Comparison of ENCODE assay signal across 10 mouse cellular contexts in the genomic region with DNA sequence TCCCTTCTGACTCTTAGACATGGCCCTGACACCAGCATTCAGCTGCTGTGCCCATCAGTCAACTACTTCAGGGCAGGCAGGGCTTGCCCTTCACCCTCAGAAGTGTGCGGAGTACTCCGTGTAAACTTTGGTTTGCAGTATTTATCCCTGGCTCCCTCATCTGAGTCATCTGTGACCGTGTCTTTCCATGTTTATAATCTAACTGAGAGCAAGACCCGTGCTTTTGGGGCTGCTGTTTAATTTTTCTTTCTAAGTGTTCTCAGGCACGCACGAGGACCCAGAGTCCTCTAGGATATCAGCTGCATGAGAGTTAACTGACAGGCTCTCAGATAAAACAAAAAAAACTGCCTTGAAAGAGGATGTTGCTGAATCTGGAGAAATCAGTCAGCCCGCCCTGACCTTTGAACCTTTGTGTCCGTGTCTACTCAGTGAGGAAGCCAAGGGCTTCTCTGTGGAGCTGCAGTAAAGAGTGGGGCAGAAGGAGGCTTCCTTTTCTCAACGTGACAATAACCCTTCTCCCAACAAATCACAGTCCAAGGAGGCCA. TPM values are rescaled to one million over a fixed set of nuclear protein-coding genes. Genes with fewer than 3 reads are reported as not detected.
A peak's percentile ranks its signal among the peaks of the same experiment; 100 is the strongest.
DNase-seq lines count a peak whose midpoint lies in the region; ATAC-seq and TF ChIP-seq lines count a peak whose summit lies in the region.
"Had no signal": no experiment of that assay in that cellular context is flagged by ENCODE, and none has a peak within 500 bp of the region (broad histone marks: within the 10 kb centered on the region; RNA-seq: fewer than 3 reads in every experiment).

No protein-coding gene starts in this region.

- H3K9me3 ChIP-seq in forebrain, embryonic 11.5 days (ENCODE audit: control insufficient read depth, low read length): no peaks in the 10 kb centered on the region
- H3K9me3 ChIP-seq in forebrain, embryonic 12.5 days: no peaks in the 10 kb centered on the region
- no peaks in the 10 kb centered on the region for H3K9me3 ChIP-seq in intestine, embryonic 14.5 days (ENCODE audit: control insufficient read depth, low read length)
- H3K9me3 ChIP-seq in liver, postnatal 0 days (ENCODE audit: low read length): no peaks in the 10 kb centered on the region
- H3K9me3 ChIP-seq: forebrain, embryonic 13.5 days; neural tube, embryonic 13.5 days had no signal

- no peak overlapping the region for H3K27ac ChIP-seq in forebrain, embryonic 11.5 days (ENCODE audit: low read depth, low read length)
- H3K27ac ChIP-seq in forebrain, embryonic 12.5 days: no peak overlapping the region
- H3K27ac ChIP-seq in intestine, embryonic 14.5 days (ENCODE audit: low read depth): peak overlapping the region; percentile 71
- H3K27ac ChIP-seq in liver, postnatal 0 days (ENCODE audit: low read depth): no peak overlapping the region
- H3K27ac ChIP-seq: forebrain, embryonic 13.5 days; neural tube, embryonic 13.5 days had no signal

- peak; percentile 21; the same call in 1 of the 2 replicates for ATAC-seq in forebrain, embryonic 11.5 days (replicated peaks; ENCODE audit: low FRiP score)
- ATAC-seq in forebrain, embryonic 12.5 days (ENCODE audit: low FRiP score): no peak
- ATAC-seq in intestine, embryonic 14.5 days (replicated peaks; ENCODE audit: low FRiP score, low TSS enrichment, low read depth): peak; percentile 79
- 0 out of 2 replicates have a peak, but pooled peaks have one; percentile 5 for ATAC-seq in liver, postnatal 0 days
- ATAC-seq in megakaryocyte progenitor cell, adult 5-6 weeks (replicated peaks; ENCODE audit: poor library complexity): no peak
- no peak for ATAC-seq in frontal cortex, adult (ENCODE audit: low TSS enrichment)

- no peak overlapping the region for H3K4me3 ChIP-seq in forebrain, embryonic 11.5 days (ENCODE audit: low read depth, low read length)
- no peak overlapping the region for H3K4me3 ChIP-seq in forebrain, embryonic 12.5 days (replicated peaks)
- H3K4me3 ChIP-seq in intestine, embryonic 14.5 days (ENCODE audit: low read depth, low read length): no peak overlapping the region
- no peak overlapping the region for H3K4me3 ChIP-seq in liver, postnatal 0 days (ENCODE audit: low read depth, low read length)
- H3K4me3 ChIP-seq: forebrain, embryonic 13.5 days; neural tube, embryonic 13.5 days had no signal

- H3K9ac ChIP-seq in forebrain, embryonic 11.5 days (ENCODE audit: low read length): no peak overlapping the region
- H3K9ac ChIP-seq in forebrain, embryonic 12.5 days: no peak overlapping the region
- H3K9ac ChIP-seq in intestine, embryonic 14.5 days (ENCODE audit: low read length): no peak overlapping the region
- H3K9ac ChIP-seq in liver, postnatal 0 days (replicated peaks): no peak overlapping the region
- H3K9ac ChIP-seq: forebrain, embryonic 13.5 days; neural tube, embryonic 13.5 days had no signal

- peaks cover 4% of the 10 kb centered on the region for H3K4me1 ChIP-seq in forebrain, embryonic 11.5 days (replicated peaks; ENCODE audit: control insufficient read depth, insufficient read depth, low read length)
- peaks cover 11% of the 10 kb centered on the region for H3K4me1 ChIP-seq in forebrain, embryonic 12.5 days
- H3K4me1 ChIP-seq in intestine, embryonic 14.5 days (replicated peaks; ENCODE audit: control insufficient read depth, insufficient read depth, low read length): peaks cover 47% of the 10 kb centered on the region
- peaks cover 8% of the 10 kb centered on the region; the same call in 1 of the 2 replicates for H3K4me1 ChIP-seq in liver, postnatal 0 days (ENCODE audit: insufficient read depth)

- H3K4me2 ChIP-seq in forebrain, embryonic 11.5 days (ENCODE audit: low read depth, low read length, severe bottlenecking): no peak overlapping the region
- no peak overlapping the region for H3K4me2 ChIP-seq in forebrain, embryonic 12.5 days
- H3K4me2 ChIP-seq in intestine, embryonic 14.5 days (ENCODE audit: low read length): peak overlapping the region; percentile 22; the same call in 1 of the 2 replicates
- no peak overlapping the region for H3K4me2 ChIP-seq in liver, postnatal 0 days (ENCODE audit: low read depth, low read length)
- H3K4me2 ChIP-seq: forebrain, embryonic 13.5 days; neural tube, embryonic 13.5 days had no signal

- no peak for DNase-seq in forebrain, embryonic 11.5 days (ENCODE audit: low spot score)
- DNase-seq in adrenal gland, postnatal 10 days: peak; percentile 43
- peak; percentile 69 for DNase-seq in intestine, embryonic 14.5 days (ENCODE audit: low spot score)
- peak; percentile 24 for DNase-seq in liver, postnatal 0 days
- no peak for DNase-seq in cerebellum, postnatal 25 days

- no peaks in the 10 kb centered on the region; the same call in 1 of the 2 replicates for H3K36me3 ChIP-seq in forebrain, embryonic 11.5 days (ENCODE audit: control insufficient read depth, insufficient read depth, low read length)
- H3K36me3 ChIP-seq in forebrain, embryonic 12.5 days (replicated peaks): 0 out of 2 replicates have a peak, but pooled peaks cover 3% of the 10 kb centered on the region
- H3K36me3 ChIP-seq in intestine, embryonic 14.5 days (ENCODE audit: control insufficient read depth, insufficient read depth, low read length): peaks cover 43% of the 10 kb centered on the region
- no peaks in the 10 kb centered on the region for H3K36me3 ChIP-seq in liver, postnatal 0 days (replicated peaks; ENCODE audit: insufficient read depth, low read length)
- H3K36me3 ChIP-seq: neural tube, embryonic 13.5 days had no signal

- H3K27me3 ChIP-seq in forebrain, embryonic 11.5 days (ENCODE audit: control insufficient read depth, insufficient read depth, low read length): no peaks in the 10 kb centered on the region
- peaks cover 3% of the 10 kb centered on the region; the same call in 1 of the 2 replicates for H3K27me3 ChIP-seq in forebrain, embryonic 12.5 days
- no peaks in the 10 kb centered on the region for H3K27me3 ChIP-seq in intestine, embryonic 14.5 days (replicated peaks; ENCODE audit: control insufficient read depth, insufficient read depth, low read length)
- H3K27me3 ChIP-seq in liver, postnatal 0 days (ENCODE audit: insufficient read depth, low read length): no peaks in the 10 kb centered on the region
- H3K27me3 ChIP-seq: forebrain, embryonic 13.5 days; neural tube, embryonic 13.5 days had no signal

- WGBS in forebrain, embryonic 11.5 days: 50% methylated on average over 9 of the region's 9 CpGs
- WGBS in forebrain, embryonic 12.5 days: 50% methylated on average over 9 of the region's 9 CpGs
- WGBS in intestine, embryonic 14.5 days: 8% methylated on average over 9 of the region's 9 CpGs
- WGBS in liver, postnatal 0 days (ENCODE audit: insufficient replicate concordance): 36% methylated on average over 9 of the region's 9 CpGs

- no peak for TF ChIP-seq EP300 in liver, postnatal 0 days (IDR thresholded peaks at IDR 0.05; ENCODE audit: low read depth)

- no peak for TF ChIP-seq CTCF in liver, postnatal 0 days (IDR thresholded peaks at IDR 0.05; ENCODE audit: low read depth)

RNA-seq across cellular contexts. Expression of a gene that starts 7.7 kb away (rescaled TPM):
- 56.0 and 63.8 TPM in 2 replicates for polyA plus RNA-seq in forebrain, embryonic 11.5 days (2014; fragmentation: Nextera tagmentation; extraction: Ambion mirVana)
- 45.9 and 50.2 TPM in 2 replicates for polyA plus RNA-seq in forebrain, embryonic 12.5 days (2016; fragmentation: Nextera tagmentation; extraction: Ambion mirVana)
- total RNA-seq in adrenal gland, postnatal 10 days (2021): 10 to 100 TPM; 22.0 to 22.6 TPM
- polyA plus RNA-seq in intestine, embryonic 14.5 days (2014; fragmentation: Nextera tagmentation; extraction: Ambion mirVana): 57.0 and 66.2 TPM in 2 replicates
- polyA plus RNA-seq in liver, postnatal 0 days (2015; fragmentation: Nextera tagmentation; extraction: Ambion mirVana): 2.4 TPM in 2 replicates
- 0.27 TPM in 1 of 2 replicates, not detected in the other for total RNA-seq in megakaryocyte progenitor cell, adult 5-6 weeks (2015)
- 0.29 TPM in 1 of 2 replicates, not detected in the other for total RNA-seq in megakaryocyte progenitor cell, adult 5-6 weeks (2017)

Comparison
In these comparisons a context has a peak if more than half of its experiments do, and no peak if none do; other contexts are left out.
1. ATAC-seq: peak in forebrain, embryonic 11.5 days (single experiment), intestine, embryonic 14.5 days (single experiment) and liver, postnatal 0 days (single experiment); none in forebrain, embryonic 12.5 days (single experiment), megakaryocyte progenitor cell, adult 5-6 weeks (single experiment) and frontal cortex, adult (single experiment).
2. DNase-seq: peak in adrenal gland, postnatal 10 days (single experiment), intestine, embryonic 14.5 days (single experiment) and liver, postnatal 0 days (single experiment); none in forebrain, embryonic 11.5 days (single experiment) and cerebellum, postnatal 25 days (0 of 2).
3. RNA of a gene that starts 7.7 kb away (polyA plus RNA-seq): 56.0 to 63.8 TPM in forebrain, embryonic 11.5 days, 57.0 to 66.2 TPM in intestine, embryonic 14.5 days and 45.9 to 50.2 TPM in forebrain, embryonic 12.5 days; 2.4 TPM in liver, postnatal 0 days; every median in the first group is over 10 times any median in the second.